Mouse (Mus musculus) midbrain, embryonic 16.5 days (tissue): ENCODE measurements at regions not wholly inside any gene's neighbourhood (a gene's known extent, or its start where the extent isn't known, plus 50 kb on each side); places are given as distances from the start of the nearest gene placed in this dataset.

ENCODE experiments used
- ATAC-seq: fragments of 200-750 bp; cut with Nextera tagmentation; 2 replicates; pipeline ENCODE4 v1.8.0; 2017; ENCODE audit warnings: moderate TSS enrichment
- H3K27ac ChIP-seq: fragments of 300-500 bp; sonication (generic); 2 replicates; pipeline ENCODE4 v1.5.1; 2014; ENCODE audit warnings: mild to moderate bottlenecking, low read length, mixed read lengths
- H3K27me3 ChIP-seq: fragments of 300-500 bp; sonication (generic); 2 replicates; pipeline ENCODE4 v1.6.1; 2014; ENCODE audit warnings: low read depth, low read length, mixed read lengths; ENCODE audit not compliant: control insufficient read depth, insufficient read depth
- H3K36me3 ChIP-seq: fragments of 300-500 bp; sonication (generic); 2 replicates; pipeline ENCODE4 v1.6.1; 2014; ENCODE audit warnings: mild to moderate bottlenecking, low read length, moderate library complexity, mixed read lengths; ENCODE audit not compliant: control insufficient read depth, insufficient read depth
- H3K4me1 ChIP-seq: fragments of 300-500 bp; sonication (generic); 2 replicates; pipeline ENCODE4 v1.6.1; 2014; ENCODE audit warnings: mild to moderate bottlenecking, low read length, mixed read lengths; ENCODE audit not compliant: control insufficient read depth, insufficient read depth
- H3K4me2 ChIP-seq: fragments of 300-500 bp; sonication (generic); 2 replicates; pipeline ENCODE4 v1.6.1; 2014; ENCODE audit warnings: mild to moderate bottlenecking, low read length, mixed read lengths
- H3K4me3 ChIP-seq: fragments of 300-500 bp; sonication (generic); 2 replicates; pipeline ENCODE4 v1.5.1; 2014; ENCODE audit warnings: low read depth, mild to moderate bottlenecking, low read length, moderate library complexity, mixed read lengths
- H3K9ac ChIP-seq: fragments of 300-500 bp; sonication (generic); 2 replicates; pipeline ENCODE4 v1.6.1; 2014; ENCODE audit warnings: low read depth, low read length, mixed read lengths
- H3K9me3 ChIP-seq: fragments of 300-500 bp; sonication (generic); replicated peaks from 2 replicates; pipeline ENCODE4 v1.6.1; 2014; ENCODE audit warnings: mild to moderate bottlenecking, low read length, mixed read lengths; ENCODE audit not compliant: control insufficient read depth, poor library complexity, severe bottlenecking
- WGBS: fragments of 180-500 bp; shearing (Covaris S2); extraction: QIAGEN DNeasy Blood & Tissue Kit; methylation state at CpG from one replicate; pipeline ENCODE4 v1.1.7; 2014; 5-methylcytosine and 5-hydroxymethylcytosine counted together

DNA sequence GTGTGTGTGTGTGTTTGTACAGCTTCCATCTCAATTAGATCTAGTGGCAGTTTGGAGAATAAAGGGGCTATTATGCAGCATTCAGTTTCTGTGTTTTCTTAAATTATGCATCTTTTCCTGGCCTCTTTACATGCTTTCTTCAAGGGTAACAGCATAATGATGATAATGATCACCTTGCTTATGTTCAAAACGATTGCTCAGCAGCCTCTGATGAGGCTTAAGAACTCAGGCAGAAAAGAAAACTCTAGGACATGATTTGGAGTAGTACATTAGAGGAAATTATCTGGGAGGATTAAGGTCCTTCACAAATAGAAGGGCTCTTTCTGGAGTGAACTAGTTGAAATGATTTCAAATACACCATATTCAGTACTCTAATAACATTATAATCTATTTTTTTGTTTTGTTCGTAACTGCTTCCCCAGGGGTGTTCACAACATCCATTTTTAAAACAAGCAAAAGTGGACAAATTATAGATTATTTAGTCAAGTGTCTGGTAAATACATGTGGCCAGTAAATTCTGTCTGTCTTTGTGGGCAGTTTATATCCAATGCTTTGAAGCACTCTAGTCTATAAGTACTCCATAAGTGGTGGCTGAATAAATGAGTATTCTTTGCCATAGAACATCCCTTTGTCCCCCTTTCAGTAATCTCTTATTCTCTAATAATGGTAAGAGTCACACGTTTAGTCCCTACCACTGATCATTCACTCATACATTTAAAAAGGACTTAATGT, 526.9 kb upstream of the Kif18a start:
- 47% methylated on average over 3 of the region's 3 CpGs for WGBS
- H3K4me1 ChIP-seq = no peaks in the 10 kb centered on the region
- no peaks in the 10 kb centered on the region for H3K27me3 ChIP-seq
- no peak overlapping the region for H3K9ac ChIP-seq
- no peaks in the 10 kb centered on the region for H3K9me3 ChIP-seq
- ATAC-seq = no peak
- H3K27ac ChIP-seq = no peak overlapping the region
- no peak overlapping the region for H3K4me3 ChIP-seq
- no peak overlapping the region for H3K4me2 ChIP-seq
- H3K36me3 ChIP-seq = no peaks in the 10 kb centered on the region

- no peak overlapping the region for H3K4me3 ChIP-seq
- H3K4me1 ChIP-seq = no peaks in the 10 kb centered on the region
- no peaks in the 10 kb centered on the region for H3K36me3 ChIP-seq
- H3K27me3 ChIP-seq = no peaks in the 10 kb centered on the region
- no peak overlapping the region for H3K9ac ChIP-seq
- no peak overlapping the region for H3K27ac ChIP-seq
- ATAC-seq = no peak
- no peaks in the 10 kb centered on the region for H3K9me3 ChIP-seq
- WGBS = 86% methylated on average over 1 of the region's 1 CpGs
- H3K4me2 ChIP-seq = no peak overlapping the region
Measured at GRCm38 (mm10) chr2:108755821-108756220, 524.7 kb upstream of the Kif18a start.

DNA sequence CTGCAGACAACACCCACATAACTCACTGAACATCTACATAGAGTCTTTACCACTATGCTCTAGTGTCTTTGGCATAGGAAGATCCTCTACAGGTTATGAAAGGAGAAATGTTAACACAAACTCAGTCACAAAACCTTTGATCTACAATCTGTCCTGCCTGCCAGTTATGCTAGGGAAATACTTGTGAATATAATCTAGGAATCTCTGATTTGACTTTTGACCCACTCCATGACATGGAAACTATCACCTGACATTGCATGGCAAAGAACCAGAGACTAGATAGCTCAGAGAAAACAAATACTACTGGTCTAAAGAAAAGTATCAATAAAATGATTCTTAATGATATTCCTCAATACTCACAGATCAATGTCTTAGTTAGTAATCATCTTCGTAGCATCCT, 524.3 kb upstream of the Kif18a start:
- WGBS = 90% methylated on average over 1 of the region's 1 CpGs
- no peaks in the 10 kb centered on the region for H3K9me3 ChIP-seq
- no peak for ATAC-seq
- H3K4me2 ChIP-seq = no peak overlapping the region
- H3K4me1 ChIP-seq = no peaks in the 10 kb centered on the region
- H3K9ac ChIP-seq = no peak overlapping the region
- H3K27ac ChIP-seq = no peak overlapping the region
- no peak overlapping the region for H3K4me3 ChIP-seq
- no peaks in the 10 kb centered on the region for H3K27me3 ChIP-seq
- no peaks in the 10 kb centered on the region for H3K36me3 ChIP-seq

DNA sequence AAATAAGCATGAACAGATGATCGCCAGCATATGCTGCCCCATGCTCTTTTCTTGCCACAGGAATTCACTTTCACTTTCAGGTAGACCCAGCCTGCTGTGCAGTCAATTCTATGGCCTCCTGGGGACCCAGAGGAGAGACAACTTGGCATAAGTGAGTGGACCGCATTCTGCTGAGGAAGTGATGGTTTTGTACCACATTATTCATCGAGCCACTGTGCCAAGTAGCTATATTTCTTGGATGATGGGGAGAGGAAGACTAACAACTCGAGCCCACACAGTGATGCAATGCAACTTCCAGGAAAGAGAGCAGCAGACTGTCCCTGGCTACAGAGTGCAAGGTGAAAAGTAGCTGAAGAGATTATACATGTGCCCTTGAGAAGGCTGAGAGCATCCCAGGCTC, 515.8 kb upstream of the Kif18a start:
- H3K4me3 ChIP-seq = no peak overlapping the region
- no peak overlapping the region for H3K27ac ChIP-seq
- 87% methylated on average over 4 of the region's 4 CpGs for WGBS
- H3K4me2 ChIP-seq = no peak overlapping the region
- no peaks in the 10 kb centered on the region for H3K27me3 ChIP-seq
- no peak for ATAC-seq
- H3K4me1 ChIP-seq = no peaks in the 10 kb centered on the region
- H3K9me3 ChIP-seq = no peaks in the 10 kb centered on the region
- H3K9ac ChIP-seq = no peak overlapping the region
- no peaks in the 10 kb centered on the region for H3K36me3 ChIP-seq

- no peaks in the 10 kb centered on the region for H3K36me3 ChIP-seq
- no peak for ATAC-seq
- no peak overlapping the region for H3K4me2 ChIP-seq
- WGBS = 88% methylated on average over 2 of the region's 2 CpGs
- H3K27me3 ChIP-seq = no peaks in the 10 kb centered on the region
- H3K27ac ChIP-seq = no peak overlapping the region
- H3K4me3 ChIP-seq = no peak overlapping the region
- H3K4me1 ChIP-seq = no peaks in the 10 kb centered on the region
- no peak overlapping the region for H3K9ac ChIP-seq
- no peaks in the 10 kb centered on the region for H3K9me3 ChIP-seq
Measured at GRCm38 (mm10) chr2:108766461-108766860, 514.1 kb upstream of the Kif18a start.

DNA sequence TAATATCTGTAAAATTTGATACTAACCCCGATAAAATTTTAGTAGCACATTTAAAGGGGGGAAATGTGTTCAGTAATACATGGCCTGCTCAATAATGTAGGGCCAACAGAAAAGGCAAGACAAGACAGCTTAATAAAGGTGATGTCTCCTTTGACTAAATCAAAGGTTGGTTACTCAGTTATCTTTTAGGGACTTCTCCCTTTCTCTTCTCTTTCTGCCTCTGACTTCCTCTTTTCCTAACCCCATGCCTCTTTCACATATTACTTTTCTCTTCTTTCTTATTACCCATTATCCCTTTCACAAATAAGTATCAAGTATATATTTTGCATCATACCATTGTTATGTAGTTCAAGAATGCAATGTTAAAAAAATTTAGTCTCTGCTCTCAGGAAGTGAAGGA, 510.2 kb upstream of the Kif18a start:
- no peak overlapping the region for H3K4me3 ChIP-seq
- H3K9ac ChIP-seq = no peak overlapping the region
- no peak overlapping the region for H3K27ac ChIP-seq
- H3K4me2 ChIP-seq = no peak overlapping the region
- H3K27me3 ChIP-seq = no peaks in the 10 kb centered on the region
- no peak for ATAC-seq
- H3K9me3 ChIP-seq = no peaks in the 10 kb centered on the region
- no peaks in the 10 kb centered on the region for H3K4me1 ChIP-seq
- H3K36me3 ChIP-seq = no peaks in the 10 kb centered on the region
- 94% methylated on average over 1 of the region's 1 CpGs for WGBS

DNA sequence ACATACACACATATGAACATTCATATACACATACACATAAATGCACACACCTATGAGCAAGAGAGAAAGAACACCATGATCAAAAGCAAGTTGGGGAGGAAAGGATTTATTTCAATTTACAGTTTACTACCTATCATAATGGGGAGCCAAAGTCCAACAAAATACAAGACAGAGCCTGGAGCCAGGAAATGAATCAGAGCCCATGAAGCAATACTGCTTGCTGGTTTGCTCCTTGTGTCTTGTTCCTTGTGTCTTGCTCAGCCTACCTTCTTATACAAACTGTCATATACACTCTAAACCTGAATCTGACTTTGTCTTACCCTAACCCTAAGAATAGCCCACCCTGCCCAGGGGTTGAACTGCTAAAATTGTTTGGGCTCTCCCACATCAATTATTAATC, 497.1 kb upstream of the Kif18a start:
- H3K27me3 ChIP-seq = no peaks in the 10 kb centered on the region
- H3K9ac ChIP-seq = no peak overlapping the region
- no peak overlapping the region for H3K27ac ChIP-seq
- H3K36me3 ChIP-seq = no peaks in the 10 kb centered on the region
- H3K9me3 ChIP-seq = no peaks in the 10 kb centered on the region
- H3K4me3 ChIP-seq = no peak overlapping the region
- no peaks in the 10 kb centered on the region for H3K4me1 ChIP-seq
- no peak for ATAC-seq
- no peak overlapping the region for H3K4me2 ChIP-seq

- Histone ChIP-seq H3K4me2 (no peak overlapping the region), H3K36me3 (no peaks in the 10 kb centered on the region), H3K27me3 (no peaks in the 10 kb centered on the region), H3K9me3 (no peaks in the 10 kb centered on the region), H3K4me1 (no peaks in the 10 kb centered on the region), H3K27ac (no peak overlapping the region), H3K4me3 (no peak overlapping the region), H3K9ac (no peak overlapping the region)
- 88% methylated on average over 19 of the region's 19 CpGs for WGBS
- no peak for ATAC-seq
Measured at GRCm38 (mm10) chr2:108785161-108785957, 495.2 kb upstream of the Kif18a start.

- no peak for ATAC-seq
- Histone ChIP-seq H3K4me2 (no peak overlapping the region), H3K4me1 (no peaks in the 10 kb centered on the region), H3K27me3 (no peaks in the 10 kb centered on the region), H3K9ac (no peak overlapping the region), H3K27ac (no peak overlapping the region), H3K4me3 (no peak overlapping the region), H3K36me3 (no peaks in the 10 kb centered on the region), H3K9me3 (no peaks in the 10 kb centered on the region)
- 92% methylated on average over 7 of the region's 7 CpGs for WGBS
Measured at GRCm38 (mm10) chr2:108789166-108789565, 491.4 kb upstream of the Kif18a start.
